Mouse (Mus musculus) bone marrow, adult 2 months (tissue): ENCODE results near the gene Hibadh. TPM values are rescaled to one million over a fixed set of nuclear protein-coding genes. Genes with fewer than 3 reads are reported as not detected.

ENCODE experiments used
- H3K27ac ChIP-seq: fragments of 200-500 bp; 2 replicates; pipeline ENCODE4 v1.5.1; 2012; ENCODE audit warnings: low read depth, mild to moderate bottlenecking, control low read depth, inconsistent platforms, low read length; ENCODE audit not compliant: control insufficient read depth, poor library complexity, insufficient read depth
- H3K4me1 ChIP-seq: fragments of 200-500 bp; 2 replicates; pipeline ENCODE4 v1.6.1; 2011; ENCODE audit warnings: low read length; ENCODE audit not compliant: control insufficient read depth, insufficient read depth
- H3K4me3 ChIP-seq: fragments of 200-500 bp; replicated peaks from 2 replicates; pipeline ENCODE3; 2011; ENCODE audit warnings: mild to moderate bottlenecking, low read depth, low read length, control low read depth; ENCODE audit not compliant: control insufficient read depth
- CTCF ChIP-seq: fragments of 200-500 bp; IDR thresholded peaks from 2 replicates; pipeline ENCODE4 v1.5.1; 2011; ENCODE audit warnings: low read length, control low read depth; ENCODE audit not compliant: control insufficient read depth, insufficient read depth
- POLR2A ChIP-seq: fragments of 200-500 bp; IDR thresholded peaks from 2 replicates; pipeline ENCODE4 v1.6.1; 2011; ENCODE audit warnings: low read depth, mild to moderate bottlenecking, control low read depth, low read length, borderline replicate concordance; ENCODE audit not compliant: control insufficient read depth
- WGBS: fragments of 180-500 bp; shearing (Covaris S2); methylation state at CpG from one replicate; pipeline ENCODE4 v1.1.7; 2018; 5-methylcytosine and 5-hydroxymethylcytosine counted together
- polyA plus RNA-seq: library from polyadenylated mRNA; stranded (reverse); fragments of >200 nt; gene quantifications from 2 replicates; pipeline ENCODE4 v1.2.4, GENCODE M21; 2011; ENCODE audit warnings: low replicate concordance; ENCODE audit not compliant: missing spikeins, insufficient read depth, insufficient read length

The Hibadh gene
- polyA plus RNA-seq, 1 experiment = 21.7 TPM

GRCm38 (mm10) chr6:52629180-52629579 lies 11.0 kb downstream of the Hibadh start:
- TF ChIP-seq CTCF = no peak
- no peak for TF ChIP-seq POLR2A
- peaks cover 2% of the 10 kb centered on the region for H3K4me1 ChIP-seq
- H3K4me3 ChIP-seq = no peak overlapping the region
- 81% methylated on average over 4 of the region's 4 CpGs for WGBS
- no peak overlapping the region for H3K27ac ChIP-seq

- Histone ChIP-seq H3K4me3 (no peak overlapping the region), H3K27ac (no peak overlapping the region), H3K4me1 (peaks cover 5% of the 10 kb centered on the region)
- no peak for TF ChIP-seq POLR2A
- no peak for TF ChIP-seq CTCF
- WGBS = 31% methylated on average over 4 of the region's 4 CpGs
Measured at GRCm38 (mm10) chr6:52626735-52627134, 13.5 kb downstream of the Hibadh start.

- Histone ChIP-seq H3K4me1 (peaks cover 5% of the 10 kb centered on the region), H3K27ac (no peak overlapping the region), H3K4me3 (no peak overlapping the region)
- TF ChIP-seq CTCF (no peak), POLR2A (no peak)
- WGBS = 48% methylated on average over 3 of the region's 3 CpGs
Measured at GRCm38 (mm10) chr6:52623741-52624140, 16.4 kb downstream of the Hibadh start.

- WGBS = 54% methylated on average over 11 of the region's 11 CpGs
- no peak overlapping the region for H3K4me3 ChIP-seq
- TF ChIP-seq CTCF = no peak
- peaks cover 5% of the 10 kb centered on the region for H3K4me1 ChIP-seq
- H3K27ac ChIP-seq = no peak overlapping the region
Measured at GRCm38 (mm10) chr6:52621731-52622480, 18.3 kb downstream of the Hibadh start.

GRCm38 (mm10) chr6:52620090-52620489 lies 20.1 kb downstream of the Hibadh start:
- Histone ChIP-seq H3K4me1 (peaks cover 4% of the 10 kb centered on the region), H3K27ac (no peak overlapping the region), H3K4me3 (no peak overlapping the region)
- 82% methylated on average over 2 of the region's 2 CpGs for WGBS
- TF ChIP-seq POLR2A (no peak), CTCF (no peak)

GRCm38 (mm10) chr6:52609626-52610352 lies 30.4 kb downstream of the Hibadh start:
- Histone ChIP-seq H3K27ac (no peak overlapping the region), H3K4me3 (no peak overlapping the region), H3K4me1 (no peaks in the 10 kb centered on the region; the same call in 1 of the 2 replicates)
- no peak for TF ChIP-seq CTCF
- no peak for TF ChIP-seq POLR2A
- WGBS = 46% methylated on average over 6 of the region's 6 CpGs

GRCm38 (mm10) chr6:52608121-52608520 lies 32.1 kb downstream of the Hibadh start:
- H3K27ac ChIP-seq = no peak overlapping the region
- no peak overlapping the region for H3K4me3 ChIP-seq
- H3K4me1 ChIP-seq = no peaks in the 10 kb centered on the region; the same call in 1 of the 2 replicates
- WGBS = 89% methylated on average over 4 of the region's 4 CpGs
- TF ChIP-seq CTCF = no peak
- TF ChIP-seq POLR2A = no peak

GRCm38 (mm10) chr6:52606746-52607347 lies 33.3 kb downstream of the Hibadh start:
- Histone ChIP-seq H3K4me3 (no peak overlapping the region), H3K27ac (no peak overlapping the region), H3K4me1 (no peaks in the 10 kb centered on the region; the same call in 1 of the 2 replicates)
- 46% methylated on average over 7 of the region's 7 CpGs for WGBS
- TF ChIP-seq POLR2A (no peak), CTCF (no peak)
